Mouse (Mus musculus) ES-E14 (cell line): ENCODE results near the gene Pigo. TPM values are rescaled to one million over a fixed set of nuclear protein-coding genes. Genes with fewer than 3 reads are reported as not detected.
"Not testable (repeated sequence)": the region's sequence is repeated elsewhere in the genome, so short reads cannot be mapped to it uniquely, and the experiment has no call there.

Experiments
- DNase-seq: peaks from one replicate; pipeline ENCODE4 v3.0.0-alpha.2; 2013; ENCODE audit warnings: low read depth, low spot score
- H3K27ac ChIP-seq: 2 replicates; pipeline ENCODE4 v1.5.1; 2012; ENCODE audit warnings: low read depth, mild to moderate bottlenecking, low read length, moderate library complexity, mixed read lengths; ENCODE audit not compliant: poor library complexity, insufficient read depth, severe bottlenecking
- H3K36me3 ChIP-seq: 2 replicates; pipeline ENCODE4 v1.6.1; 2012; ENCODE audit warnings: mild to moderate bottlenecking, low read length, moderate library complexity, mixed read lengths; ENCODE audit not compliant: control insufficient read depth, poor library complexity, insufficient read depth, severe bottlenecking
- H3K4me1 ChIP-seq, 2 experiments: fragments of 150-350 bp in 1 of 2; sonication (generic) in 1 of 2; 2 replicates each; pipeline ENCODE4 v1.6.1; 2012; ENCODE audit warnings: low read length in 2 of 2, mild to moderate bottlenecking in 1 of 2, mixed read lengths in 1 of 2; ENCODE audit not compliant: control insufficient read depth in 2 of 2, insufficient read depth in 2 of 2, poor library complexity in 1 of 2
- H3K4me3 ChIP-seq, 2 experiments: fragments of 150-350 bp in 1 of 2; sonication (generic) in 1 of 2; 2 replicates each; pipeline ENCODE4 v1.5.1; 2012; ENCODE audit warnings: low read length in 2 of 2, low read depth in 1 of 2, mild to moderate bottlenecking in 1 of 2, mixed read lengths in 1 of 2; ENCODE audit not compliant: insufficient read depth in 1 of 2, poor library complexity in 1 of 2, severe bottlenecking in 1 of 2
- H3K9ac ChIP-seq: 2 replicates; pipeline ENCODE4 v1.6.1; 2012; ENCODE audit warnings: low read depth, mild to moderate bottlenecking, low read length, mixed read lengths; ENCODE audit not compliant: poor library complexity, insufficient read depth, severe bottlenecking
- H3K9me3 ChIP-seq: fragments of 150-350 bp; sonication (generic); 2 replicates; pipeline ENCODE4 v1.6.1; 2012; ENCODE audit warnings: low read depth, mild to moderate bottlenecking, low read length; ENCODE audit not compliant: control insufficient read depth, insufficient read depth
- CHD2 ChIP-seq: IDR thresholded peaks from 2 replicates; pipeline ENCODE4 v1.6.1; 2014; ENCODE audit warnings: mild to moderate bottlenecking, low read depth, low read length, inconsistent platforms
- HCFC1 ChIP-seq: IDR thresholded peaks from 2 replicates; pipeline ENCODE4 v1.6.1; 2012; ENCODE audit warnings: low read length, inconsistent platforms, borderline replicate concordance; ENCODE audit not compliant: insufficient read depth
- MAFK ChIP-seq: IDR thresholded peaks from 2 replicates; pipeline ENCODE4 v1.6.1; 2014; ENCODE audit warnings: mild to moderate bottlenecking, low read depth, low read length, inconsistent platforms; ENCODE audit not compliant: insufficient read depth
- ZC3H11A ChIP-seq: IDR thresholded peaks from 2 replicates; pipeline ENCODE4 v1.6.1; 2012; ENCODE audit warnings: low read depth, mild to moderate bottlenecking, inconsistent platforms, low read length, borderline replicate concordance
- ZNF384 ChIP-seq: IDR thresholded peaks from 2 replicates; pipeline ENCODE4 v1.6.1; 2012; ENCODE audit warnings: low read depth, low read length, inconsistent platforms
- in situ Hi-C, 2 experiments: fragments of 600-800 bp; cut with MboI; formaldehyde crosslinking; loops; one replicate each; pipeline ENCODE4 v1.15.1; 2025; ENCODE audit warnings: low sequenced_read_pairs in 2 of 2, inconsistent platforms in 1 of 2; ENCODE audit not compliant: unreplicated experiment in 2 of 2
- total RNA-seq: library from RNA; depleted of rRNA; stranded (reverse); fragments of 300-350 nt; gene quantifications from 2 replicates; pipeline ENCODE4 v1.2.3, GENCODE M21; 2012

Pigo gene
- total RNA-seq, 1 experiment, result 40.9 TPM

DNA sequence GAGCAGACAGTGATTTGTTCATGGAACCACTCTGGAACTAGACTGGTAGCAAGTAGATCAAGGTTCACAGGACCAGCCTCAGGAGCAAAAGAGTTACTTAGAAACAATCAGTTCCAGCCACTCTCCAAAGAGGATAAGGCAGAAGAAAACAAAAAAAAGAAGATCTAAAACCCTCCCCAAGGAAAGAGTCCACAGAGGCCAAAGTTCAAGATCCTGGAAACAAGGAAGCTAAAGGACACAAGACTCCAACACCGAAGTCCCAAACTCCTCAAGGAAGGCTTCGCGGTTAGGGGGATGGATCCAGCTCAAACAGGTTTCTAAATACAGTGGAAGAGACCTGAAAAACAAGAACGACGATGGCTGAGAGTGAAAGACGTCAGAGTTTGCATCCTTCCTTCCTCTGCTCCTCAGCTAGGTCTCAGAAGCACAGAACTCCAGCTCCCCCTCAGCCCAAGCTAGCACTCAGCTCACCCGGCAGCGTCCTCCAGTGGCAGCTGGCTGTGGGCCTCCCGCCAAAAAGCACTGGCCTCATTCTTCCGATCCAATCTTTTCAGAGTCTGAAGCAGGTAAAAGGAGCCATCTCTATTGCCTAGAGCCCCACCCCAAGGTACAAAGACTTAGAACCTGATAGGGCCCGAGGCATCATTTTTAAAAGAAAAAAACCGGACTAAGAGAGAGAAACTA is 22.7 kb downstream of the Pigo start:
- in situ Hi-C loops, result no loop called here
- no peak overlapping the region for H3K27ac ChIP-seq
- no peak overlapping the region for H3K9ac ChIP-seq
- no peaks in the 10 kb centered on the region for H3K9me3 ChIP-seq
- TF ChIP-seq ZC3H11A (no peak), ZNF384 (no peak)
- H3K4me3 ChIP-seq, result no peak overlapping the region
- H3K4me1 ChIP-seq, result peaks cover 7% of the 10 kb centered on the region in 2 experiments; a peak in 3 of 4 replicates
- DNase-seq, result no peak
- peaks cover 2% of the 10 kb centered on the region for H3K36me3 ChIP-seq

DNA sequence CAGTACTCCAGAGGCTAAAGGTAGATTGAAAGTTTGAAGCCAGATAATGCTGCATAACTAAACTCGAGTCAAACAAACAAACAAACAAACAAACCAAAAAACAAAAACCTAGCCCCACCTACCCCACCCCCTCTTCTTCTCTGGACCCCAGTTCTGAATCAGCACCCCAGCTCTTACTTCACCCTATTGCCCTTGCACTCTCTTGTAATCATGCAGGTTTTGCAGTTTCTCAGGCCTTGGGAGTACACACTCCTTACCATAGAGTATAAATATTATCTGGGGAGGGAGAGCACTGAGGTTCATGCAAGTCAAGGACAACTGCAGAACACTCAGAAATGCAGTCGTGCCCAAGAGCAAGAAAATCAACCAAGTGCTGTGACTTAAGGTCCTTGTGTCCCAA is 24.3 kb downstream of the Pigo start:
- no peaks in the 10 kb centered on the region for H3K9me3 ChIP-seq
- H3K4me3 ChIP-seq, result no peak overlapping the region
- H3K9ac ChIP-seq, result no peak overlapping the region
- TF ChIP-seq HCFC1 (no peak), ZC3H11A (no peak), MAFK (no peak), CHD2 (no peak), ZNF384 (no peak)
- H3K27ac ChIP-seq, result no peak overlapping the region
- peaks cover 2% of the 10 kb centered on the region for H3K36me3 ChIP-seq
- in situ Hi-C loops, result no loop called here
- no peak for DNase-seq
- H3K4me1 ChIP-seq, result peaks cover 7 to 8% of the 10 kb centered on the region in 2 experiments; a peak in 3 of 4 replicates

DNA sequence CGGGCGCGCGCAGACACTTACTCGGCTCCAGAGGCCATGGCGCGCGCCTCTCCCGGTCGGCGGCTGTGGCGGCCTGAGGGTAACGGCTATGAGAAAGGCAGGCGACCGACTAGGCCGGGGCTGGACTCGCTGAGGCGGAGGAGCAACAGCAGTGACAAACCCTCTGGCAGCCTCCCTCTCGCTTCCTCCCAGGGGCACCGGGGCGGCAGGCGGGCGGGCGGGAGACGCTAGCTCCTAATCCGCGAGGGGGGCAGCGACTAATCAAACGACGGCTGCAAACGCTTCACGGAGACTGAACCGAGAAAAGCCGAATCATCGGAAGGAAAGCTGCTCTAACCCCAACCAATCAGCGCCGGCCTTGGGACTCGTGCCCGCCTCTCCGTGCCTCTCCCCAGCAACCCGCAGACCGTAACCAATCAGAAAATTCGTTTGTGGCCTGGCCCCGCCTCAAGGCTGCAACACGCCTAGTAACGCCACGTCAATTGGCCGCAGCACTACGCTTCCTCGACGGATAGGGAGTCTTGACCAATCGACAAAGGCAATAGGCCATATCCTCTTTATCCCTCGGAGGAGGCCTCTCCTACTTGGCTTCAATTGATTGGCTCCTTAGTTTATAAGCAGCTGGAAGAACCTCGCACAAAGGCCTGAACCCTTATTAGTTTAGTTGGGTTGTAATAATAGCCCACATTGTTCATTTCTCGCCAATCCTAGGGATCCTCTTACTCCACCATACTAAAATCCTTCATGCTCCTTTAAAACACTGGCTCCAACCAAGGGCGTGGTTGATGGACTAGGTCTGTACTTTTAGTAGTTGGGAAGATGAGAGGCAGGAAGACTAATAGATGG is 25.3 kb downstream of the Pigo start, which contains the start of gene Vcp:
Vcp (minus strand) TSS at position 367 of the 846 bp plus-strand sequence.
- H3K9me3 ChIP-seq, H3K4me1 ChIP-seq, in situ Hi-C loops, H3K36me3 ChIP-seq: not testable (repeated sequence)
- Histone ChIP-seq H3K9ac (peak within 1 kb of the TSS; percentile 99), H3K27ac (peak within 1 kb of the TSS; percentile 95), H3K4me3 (peak within 1 kb of the TSS; percentile 94 to 96)
- DNase-seq, result peak; percentile 95
- TF ChIP-seq CHD2 (peak; percentile 90), MAFK (0 out of 2 replicates have a peak, but pooled peaks have one; percentile 14)

DNA sequence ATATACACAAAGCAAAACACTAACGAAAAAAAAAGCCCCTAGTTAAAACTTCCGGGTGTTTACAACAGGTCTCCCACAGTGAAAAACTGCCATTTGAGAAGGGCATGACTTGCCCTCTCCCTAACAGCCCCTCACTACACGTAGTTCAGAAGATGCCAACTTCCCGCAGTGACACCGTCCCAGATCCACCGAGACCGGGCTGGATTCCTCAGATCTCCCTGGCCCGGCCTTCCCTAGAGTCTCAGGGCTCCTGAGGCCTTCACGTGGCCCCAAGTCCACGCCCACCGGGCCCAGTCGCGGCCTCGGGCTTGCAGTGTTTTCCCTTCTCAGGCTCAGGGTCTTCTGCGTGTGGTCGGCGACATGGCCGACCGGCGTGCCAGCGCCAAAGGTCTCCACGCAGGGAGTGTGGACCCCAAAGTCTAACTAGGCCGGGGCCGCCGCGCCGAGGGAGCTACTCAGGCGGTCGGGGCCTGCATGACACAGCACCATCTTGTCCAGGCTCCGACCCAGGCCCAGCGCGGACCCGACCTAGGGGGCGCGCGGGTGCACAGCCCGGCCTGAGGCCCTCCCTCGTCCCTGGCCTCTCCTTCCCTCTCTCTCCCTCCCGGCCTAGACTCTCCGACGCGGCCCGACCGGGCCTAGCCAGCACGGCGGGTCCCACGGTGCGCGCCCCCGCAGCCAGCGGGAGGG is 26.0 kb downstream of the Pigo start:
- Histone ChIP-seq H3K9ac (peak overlapping the region; percentile 99), H3K9me3 (no peaks in the 10 kb centered on the region), H3K27ac (peak overlapping the region; percentile 95), H3K4me3 (peak overlapping the region; percentile 94 to 96), H3K4me1 (peaks cover 7 to 8% of the 10 kb centered on the region in 2 experiments; a peak in 3 of 4 replicates), H3K36me3 (peaks cover 4% of the 10 kb centered on the region)
- peak; percentile 47 for DNase-seq
- peak; percentile 62; the same call in 1 of the 2 replicates for TF ChIP-seq MAFK
- no peak for TF ChIP-seq CHD2
- TF ChIP-seq HCFC1, result peak; percentile 29; the same call in 1 of the 2 replicates
- in situ Hi-C loops, result no loop called here
